Mouse (Mus musculus): Measurements from ENCODE around the gene Mex3b. TPM values are rescaled to one million over a fixed set of nuclear protein-coding genes. Genes with fewer than 3 reads are reported as not detected.

The Mex3b gene
- total and polyA plus RNA-seq, 3 experiments = 0.30 to 0.61 (median 0.55) TPM

- DNase-seq (ENCODE audit: low spot score) = no peak
- H3K27me3 ChIP-seq (ENCODE audit: insufficient read depth, low read length) = peaks cover 42% of the 10 kb centered on the region
Measured at GRCm38 (mm10) chr7:82864991-82865771, 2.0 kb upstream of the Mex3b start.

DNA sequence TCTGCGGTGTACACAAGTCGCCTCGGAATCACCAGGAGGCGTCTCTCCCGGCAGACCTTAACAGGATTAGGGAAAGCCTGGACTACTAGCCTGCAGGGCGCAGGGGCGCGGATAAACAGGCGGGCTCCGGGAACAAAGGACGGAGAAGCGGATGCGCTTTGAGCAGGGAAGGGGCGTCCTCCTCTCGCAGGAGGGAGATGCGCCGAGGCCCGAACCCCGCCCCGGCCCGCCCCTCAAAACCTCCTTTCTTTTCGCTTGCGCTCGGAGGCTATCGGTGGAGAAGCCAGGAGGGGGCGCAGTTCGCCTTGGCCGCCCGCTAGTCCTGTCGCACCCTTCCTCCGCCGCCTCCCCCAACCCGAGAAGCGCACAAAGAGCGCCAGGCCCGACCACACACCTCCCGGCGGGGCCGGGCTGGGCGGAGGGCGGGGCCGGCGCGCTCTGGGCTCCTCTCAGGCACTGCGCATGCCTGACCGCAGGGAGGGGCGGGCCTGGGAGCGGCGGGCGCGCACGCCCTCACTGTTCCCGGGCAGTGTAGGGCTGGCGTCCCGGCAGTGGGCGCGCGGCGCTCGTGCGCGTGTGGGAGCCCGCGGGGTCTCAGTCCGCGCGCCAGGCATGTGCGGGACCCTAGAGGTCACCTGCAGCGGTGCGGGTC, 1.2 kb upstream of the Mex3b start:
- peaks cover 33% of the 10 kb centered on the region for H3K9me3 ChIP-seq (replicated peaks)
- peaks cover 41% of the 10 kb centered on the region for H3K27me3 ChIP-seq (ENCODE audit: insufficient read depth, low read length)
- TF ChIP-seq POLR2AphosphoS5 (IDR thresholded peaks at IDR 0.05; ENCODE audit: insufficient replicate concordance, low read depth, low read length) (no peak), GATA1 (IDR thresholded peaks at IDR 0.05; ENCODE audit: borderline replicate concordance, low read length) (no peak), GATA2 (IDR thresholded peaks at IDR 0.05; ENCODE audit: borderline replicate concordance, low read depth, low read length) (no peak), TAL1 (conservative IDR thresholded peaks at IDR 0.05; ENCODE audit: low read depth, low read length) (no peak), CTCF (IDR thresholded peaks at IDR 0.05; ENCODE audit: low read depth, low read length) (no peak)
- DNase-seq (ENCODE audit: low spot score) (peak; percentile 78), ATAC-seq (ENCODE audit: extremely low read depth, insufficient number of reproducible peaks, low FRiP score, poor library complexity, severe bottlenecking) (peak; percentile 83)
- peak overlapping the region; percentile 72 for H3K4me3 ChIP-seq (ENCODE audit: low read depth, low read length)
- peaks cover 16% of the 10 kb centered on the region for H3K4me1 ChIP-seq (ENCODE audit: insufficient read depth, low read depth, low read length)
- no peaks in the 10 kb centered on the region for H3K36me3 ChIP-seq (replicated peaks)

More at GRCm38 (mm10) chr7:82864991-82865771, 2.0 kb upstream of the Mex3b start:
- no peak for TF ChIP-seq POLR2AphosphoS5 (IDR thresholded peaks at IDR 0.05; ENCODE audit: insufficient replicate concordance, low read depth, low read length)
- no peak for TF ChIP-seq GATA1 (IDR thresholded peaks at IDR 0.05; ENCODE audit: borderline replicate concordance, low read length)
- TF ChIP-seq CTCF (IDR thresholded peaks at IDR 0.05; ENCODE audit: low read depth, low read length) = no peak
- no peak for TF ChIP-seq GATA2 (IDR thresholded peaks at IDR 0.05; ENCODE audit: borderline replicate concordance, low read depth, low read length)
- no peak for TF ChIP-seq TAL1 (conservative IDR thresholded peaks at IDR 0.05; ENCODE audit: low read depth, low read length)
- H3K4me1 ChIP-seq (ENCODE audit: insufficient read depth, low read depth, low read length) = peaks cover 16% of the 10 kb centered on the region
- H3K36me3 ChIP-seq (replicated peaks) = no peaks in the 10 kb centered on the region
- H3K4me3 ChIP-seq (ENCODE audit: low read depth, low read length) = peak overlapping the region; percentile 72; the same call in 1 of the 2 replicates
- H3K9me3 ChIP-seq (replicated peaks) = peaks cover 33% of the 10 kb centered on the region
- no peak for ATAC-seq (ENCODE audit: extremely low read depth, insufficient number of reproducible peaks, low FRiP score, poor library complexity, severe bottlenecking)

- ATAC-seq (ENCODE audit: extremely low read depth, insufficient number of reproducible peaks, low FRiP score, poor library complexity, severe bottlenecking) (peak; percentile 88), DNase-seq (ENCODE audit: low spot score) (peak; percentile 22)
- H3K9me3 ChIP-seq (replicated peaks) = peaks cover 33% of the 10 kb centered on the region
- H3K36me3 ChIP-seq (replicated peaks) = no peaks in the 10 kb centered on the region
- TF ChIP-seq TAL1 (conservative IDR thresholded peaks at IDR 0.05; ENCODE audit: low read depth, low read length) (no peak), POLR2AphosphoS5 (IDR thresholded peaks at IDR 0.05; ENCODE audit: insufficient replicate concordance, low read depth, low read length) (no peak), GATA1 (IDR thresholded peaks at IDR 0.05; ENCODE audit: borderline replicate concordance, low read length) (no peak), GATA2 (IDR thresholded peaks at IDR 0.05; ENCODE audit: borderline replicate concordance, low read depth, low read length) (no peak), CTCF (IDR thresholded peaks at IDR 0.05; ENCODE audit: low read depth, low read length) (no peak)
- peaks cover 16% of the 10 kb centered on the region for H3K4me1 ChIP-seq (ENCODE audit: insufficient read depth, low read depth, low read length)
- peaks cover 41% of the 10 kb centered on the region for H3K27me3 ChIP-seq (ENCODE audit: insufficient read depth, low read length)
- peak overlapping the region; percentile 72 for H3K4me3 ChIP-seq (ENCODE audit: low read depth, low read length)
Measured at GRCm38 (mm10) chr7:82866486-82867270, 455 bp upstream of the Mex3b start.

- Histone ChIP-seq H3K9me3 (replicated peaks) (peaks cover 33% of the 10 kb centered on the region), H3K27me3 (ENCODE audit: insufficient read depth, low read length) (peaks cover 41% of the 10 kb centered on the region), H3K36me3 (replicated peaks) (no peaks in the 10 kb centered on the region), H3K4me1 (ENCODE audit: insufficient read depth, low read depth, low read length) (peaks cover 16% of the 10 kb centered on the region), H3K4me3 (ENCODE audit: low read depth, low read length) (peak overlapping the region; percentile 4; the same call in 1 of the 2 replicates)
- ATAC-seq (ENCODE audit: extremely low read depth, insufficient number of reproducible peaks, low FRiP score, poor library complexity, severe bottlenecking) (no peak), DNase-seq (ENCODE audit: low spot score) (no peak)
- no peak for TF ChIP-seq TAL1 (conservative IDR thresholded peaks at IDR 0.05; ENCODE audit: low read depth, low read length)
- TF ChIP-seq GATA1 (IDR thresholded peaks at IDR 0.05; ENCODE audit: borderline replicate concordance, low read length) = no peak
- no peak for TF ChIP-seq GATA2 (IDR thresholded peaks at IDR 0.05; ENCODE audit: borderline replicate concordance, low read depth, low read length)
- no peak for TF ChIP-seq CTCF (IDR thresholded peaks at IDR 0.05; ENCODE audit: low read depth, low read length)
- no peak for TF ChIP-seq POLR2AphosphoS5 (IDR thresholded peaks at IDR 0.05; ENCODE audit: insufficient replicate concordance, low read depth, low read length)
Measured at GRCm38 (mm10) chr7:82868309-82869230, 1.4 kb downstream of the Mex3b start.

Measured in G1E (cell line).